Mouse (Mus musculus): Measurements from ENCODE around the gene Mup7. TPM values are rescaled to one million over a fixed set of nuclear protein-coding genes. Genes with fewer than 3 reads are reported as not detected.

Gene Mup7
- polyA plus RNA-seq (2014; fragmentation: Illumina TruSeq; extraction: RNeasy Lipid Tissue Mini Kit (QIAGEN cat#74804)), result not detected

DNA sequence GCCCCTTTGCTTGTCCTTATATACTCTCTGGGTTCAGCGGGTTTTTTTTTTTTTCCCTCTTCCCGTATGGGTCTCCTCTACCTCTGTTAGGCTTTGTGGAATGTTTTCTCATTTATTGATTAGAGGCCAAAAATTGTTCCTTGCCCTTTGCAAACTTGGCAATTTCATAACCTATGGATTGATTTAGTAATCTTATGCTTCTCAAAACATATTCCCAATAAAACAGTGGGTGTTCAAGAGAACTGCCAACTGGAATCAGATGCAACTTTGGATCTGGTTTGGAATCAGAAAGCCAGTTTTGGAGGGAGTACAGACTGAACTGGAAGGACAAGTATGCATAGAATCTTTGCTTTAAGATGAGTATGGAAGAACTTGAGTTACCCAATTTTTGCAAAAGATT, at the start of gene Mup7:
Gene Mup7 (minus strand): TSS at position 101 of the 400 bp plus-strand sequence.

Other genes starting within 250 kb of the Mup7 start
- not detected for gene Slc46a2, start 155.4 kb downstream of the Mup7 start, polyA plus RNA-seq (2014; fragmentation: Illumina TruSeq; extraction: RNeasy Lipid Tissue Mini Kit (QIAGEN cat#74804))
- gene Mup4, start 109.8 kb downstream of the Mup7 start, polyA plus RNA-seq (2014; fragmentation: Illumina TruSeq; extraction: RNeasy Lipid Tissue Mini Kit (QIAGEN cat#74804)), result not detected
- gene Mup6, start 106.2 kb downstream of the Mup7 start, polyA plus RNA-seq (2014; fragmentation: Illumina TruSeq; extraction: RNeasy Lipid Tissue Mini Kit (QIAGEN cat#74804)), result 1.4 TPM
- not detected for gene Mup2, start 83.8 kb upstream of the Mup7 start, polyA plus RNA-seq (2014; fragmentation: Illumina TruSeq; extraction: RNeasy Lipid Tissue Mini Kit (QIAGEN cat#74804))
- gene Mup8, start 152.1 kb upstream of the Mup7 start, polyA plus RNA-seq (2014; fragmentation: Illumina TruSeq; extraction: RNeasy Lipid Tissue Mini Kit (QIAGEN cat#74804)), result not detected